Comparison of ENCODE assay signal across 27 mouse cellular contexts in genomic region chr14:15801477-15802099, GRCm38 (mm10).
DNase-seq lines count a peak whose midpoint lies in the region; ATAC-seq and TF ChIP-seq lines count a peak whose summit lies in the region.
"Had no signal": no experiment of that assay in that cellular context is flagged by ENCODE, and none has a peak within 500 bp of the region (broad histone marks: within the 10 kb centered on the region; RNA-seq: fewer than 3 reads in every experiment).

No protein-coding gene starts in this region.

- H3K27me3 ChIP-seq in lung, postnatal 0 days (replicated peaks; ENCODE audit: insufficient read depth, low read length) = no peaks in the 10 kb centered on the region
- no peaks in the 10 kb centered on the region for H3K27me3 ChIP-seq in intestine, embryonic 16.5 days (replicated peaks; ENCODE audit: control insufficient read depth, insufficient read depth, low read length)
- H3K27me3 ChIP-seq: embryonic facial prominence, embryonic 12.5 days; forebrain, embryonic 12.5 days; liver, embryonic 15.5 days; midbrain, embryonic 15.5 days; neural tube, embryonic 12.5 days had no signal

- no peak for ATAC-seq in lung, postnatal 0 days
- ATAC-seq in intestine, embryonic 16.5 days = peak; percentile 97
- no peak for ATAC-seq in inflammation-experienced regulatory T-cells, adult 6 months
- ATAC-seq: midbrain, embryonic 15.5 days had no signal

- no peak for TF ChIP-seq EP300 in lung, postnatal 0 days (IDR thresholded peaks at IDR 0.05)

- 50% methylated on average over 5 of the region's 5 CpGs for WGBS in lung, postnatal 0 days
- WGBS in intestine, embryonic 16.5 days = 55% methylated on average over 5 of the region's 5 CpGs

- no peaks in the 10 kb centered on the region for H3K36me3 ChIP-seq in lung, postnatal 0 days (ENCODE audit: insufficient read depth, low read length)
- H3K36me3 ChIP-seq in intestine, embryonic 16.5 days (ENCODE audit: control insufficient read depth, insufficient read depth, low read length) = no peaks in the 10 kb centered on the region
- H3K36me3 ChIP-seq: embryonic facial prominence, embryonic 12.5 days; forebrain, embryonic 12.5 days; limb, embryonic 10.5 days; liver, embryonic 15.5 days; midbrain, embryonic 15.5 days; neural tube, embryonic 12.5 days had no signal

- no peaks in the 10 kb centered on the region for H3K4me1 ChIP-seq in lung, postnatal 0 days (ENCODE audit: insufficient read depth, low read depth, low read length)
- H3K4me1 ChIP-seq in intestine, embryonic 16.5 days (ENCODE audit: control insufficient read depth, insufficient read depth, low read length) = no peaks in the 10 kb centered on the region
- H3K4me1 ChIP-seq: embryonic facial prominence, embryonic 12.5 days; forebrain, embryonic 12.5 days; limb, embryonic 10.5 days; liver, embryonic 15.5 days; midbrain, embryonic 15.5 days; neural tube, embryonic 12.5 days had no signal

- peak; percentile 7 for DNase-seq in lung, postnatal 0 days (ENCODE audit: low spot score)
- DNase-seq in lung, postnatal 25 days (ENCODE audit: low spot score) = no peak
- DNase-seq in R1 (ENCODE audit: low read depth, low spot score) = peak; percentile 29
- no peak for DNase-seq in left cerebral cortex, adult 2 months (ENCODE audit: extremely low spot score in 1 of 2, low spot score in 2 of 2)
- no peak for DNase-seq in thymus, adult 18-20 months
- DNase-seq: adrenal gland, adult 2 months; B cell, adult 2 months; cerebellum, adult 18-20 months; cerebellum, postnatal 14 days; gastrocnemius, postnatal 36 days; heart, postnatal 36 days; kidney, adult 11 months; layer of hippocampus, adult 9-11 months; liver; thymus, postnatal 14 days had no signal

- no peak overlapping the region for H3K9ac ChIP-seq in lung, postnatal 0 days (replicated peaks; ENCODE audit: low read depth)
- no peak overlapping the region for H3K9ac ChIP-seq in intestine, embryonic 16.5 days (ENCODE audit: low read depth, low read length)
- H3K9ac ChIP-seq: embryonic facial prominence, embryonic 12.5 days; forebrain, embryonic 12.5 days; hindbrain, embryonic 14.5 days; liver, embryonic 15.5 days; midbrain, embryonic 15.5 days; neural tube, embryonic 12.5 days had no signal

- H3K9me3 ChIP-seq in lung, postnatal 0 days (ENCODE audit: low read length) = no peaks in the 10 kb centered on the region
- no peaks in the 10 kb centered on the region for H3K9me3 ChIP-seq in intestine, embryonic 16.5 days (ENCODE audit: control insufficient read depth, low read length)
- H3K9me3 ChIP-seq: embryonic facial prominence, embryonic 12.5 days; forebrain, embryonic 12.5 days; limb, embryonic 10.5 days; liver, embryonic 15.5 days; neural tube, embryonic 12.5 days had no signal

- no peak for TF ChIP-seq CTCF in lung, postnatal 0 days (IDR thresholded peaks at IDR 0.05)
- TF ChIP-seq CTCF in left cerebral cortex, adult 2 months (IDR thresholded peaks at IDR 0.05) = no peak

- intact Hi-C loops in left cerebral cortex, adult 2 months (cut with DNase I) = no loop called here

- H3K4me2 ChIP-seq in lung, postnatal 0 days (replicated peaks; ENCODE audit: low read depth, low read length) = no peak overlapping the region
- no peak overlapping the region for H3K4me2 ChIP-seq in intestine, embryonic 16.5 days (ENCODE audit: low read depth, low read length)
- H3K4me2 ChIP-seq: embryonic facial prominence, embryonic 12.5 days; forebrain, embryonic 12.5 days; hindbrain, embryonic 14.5 days; liver, embryonic 15.5 days; midbrain, embryonic 15.5 days; neural tube, embryonic 12.5 days had no signal

- H3K27ac ChIP-seq in lung, postnatal 0 days (ENCODE audit: low read length) = no peak overlapping the region
- peak overlapping the region; percentile 49 for H3K27ac ChIP-seq in intestine, embryonic 16.5 days (ENCODE audit: low read length)
- H3K27ac ChIP-seq in left cerebral cortex, adult 2 months = no peak overlapping the region
- H3K27ac ChIP-seq: embryonic facial prominence, embryonic 12.5 days; forebrain, embryonic 12.5 days; hindbrain, embryonic 14.5 days; kidney, postnatal 0 days; limb, embryonic 10.5 days; liver, embryonic 15.5 days; macrophage; midbrain, embryonic 15.5 days; neural tube, embryonic 12.5 days had no signal

- no peak overlapping the region for H3K4me3 ChIP-seq in lung, postnatal 0 days (ENCODE audit: low read depth, low read length)
- H3K4me3 ChIP-seq in intestine, embryonic 16.5 days (ENCODE audit: low read length) = no peak overlapping the region
- no peak overlapping the region for H3K4me3 ChIP-seq in left cerebral cortex, adult 2 months
- H3K4me3 ChIP-seq: embryonic facial prominence, embryonic 12.5 days; erythroblast, embryonic 14.5 days; forebrain, embryonic 12.5 days; limb, embryonic 10.5 days; liver, embryonic 15.5 days; midbrain, embryonic 15.5 days; neural tube, embryonic 12.5 days had no signal

Comparison
In these comparisons a context has a peak if more than half of its experiments do, and no peak if none do; other contexts are left out.
1. DNase-seq: peak in lung, postnatal 0 days (single experiment) and R1 (single experiment); none in lung, postnatal 25 days (single experiment), left cerebral cortex, adult 2 months (0 of 2) and thymus, adult 18-20 months (0 of 2).